Mouse (Mus musculus): ENCODE results near the gene Pdss1. TPM values are rescaled to one million over a fixed set of nuclear protein-coding genes. Genes with fewer than 3 reads are reported as not detected.
A peak's percentile ranks its signal among the peaks of the same experiment; 100 is the strongest.
"Not testable (repeated sequence)": the region's sequence is repeated elsewhere in the genome, so short reads cannot be mapped to it uniquely, and the experiment has no call there.

Gene Pdss1
- polyA plus RNA-seq, 1 experiment, result not detected

- Histone ChIP-seq H3K4me3 (ENCODE audit: insufficient read depth, low read depth, low read length) (no peak overlapping the region), H3K4me1 (ENCODE audit: control insufficient read depth, insufficient read depth, low read length) (no peaks in the 10 kb centered on the region), H3K27ac (ENCODE audit: insufficient read depth, low read depth, low read length) (no peak overlapping the region)
- TF ChIP-seq POLR2A (IDR thresholded peaks at IDR 0.05; ENCODE audit: insufficient read depth, low read depth, low read length), result no peak
- TF ChIP-seq CTCF (IDR thresholded peaks at IDR 0.05; ENCODE audit: insufficient read depth, low read depth, low read length), result no peak
- WGBS, result 93% methylated on average over 3 of the region's 3 CpGs
These were observed 18.7 kb upstream of the Pdss1 start for GRCm38 (mm10) chr2:22876614-22877013.

DNA sequence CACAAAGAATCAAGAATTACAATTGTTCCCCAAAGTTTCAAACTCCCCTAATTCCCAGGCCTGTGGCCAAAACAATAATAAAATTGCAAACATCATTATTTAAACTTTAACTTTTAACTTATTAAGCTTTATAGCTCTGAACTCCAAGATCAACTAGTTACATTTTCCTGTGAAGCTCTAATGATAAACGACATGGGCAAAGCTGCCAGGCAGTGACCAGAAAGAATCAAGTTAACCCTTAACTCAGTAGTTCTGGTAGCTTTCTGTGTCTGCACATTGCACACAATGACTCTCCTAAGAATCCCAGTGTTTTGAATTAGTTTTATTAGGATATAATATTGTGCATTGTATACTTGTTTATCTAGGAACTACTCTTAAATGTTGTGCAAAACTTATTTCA is 16.5 kb upstream of the Pdss1 start:
- no peak for TF ChIP-seq CTCF (IDR thresholded peaks at IDR 0.05; ENCODE audit: insufficient read depth, low read depth, low read length)
- TF ChIP-seq POLR2A (IDR thresholded peaks at IDR 0.05; ENCODE audit: insufficient read depth, low read depth, low read length), result no peak
- H3K27ac ChIP-seq (ENCODE audit: insufficient read depth, low read depth, low read length), result no peak overlapping the region
- H3K4me1 ChIP-seq (ENCODE audit: control insufficient read depth, insufficient read depth, low read length), result no peaks in the 10 kb centered on the region
- no peak overlapping the region for H3K4me3 ChIP-seq (ENCODE audit: insufficient read depth, low read depth, low read length)
- 23% methylated on average over 1 of the region's 1 CpGs for WGBS

DNA sequence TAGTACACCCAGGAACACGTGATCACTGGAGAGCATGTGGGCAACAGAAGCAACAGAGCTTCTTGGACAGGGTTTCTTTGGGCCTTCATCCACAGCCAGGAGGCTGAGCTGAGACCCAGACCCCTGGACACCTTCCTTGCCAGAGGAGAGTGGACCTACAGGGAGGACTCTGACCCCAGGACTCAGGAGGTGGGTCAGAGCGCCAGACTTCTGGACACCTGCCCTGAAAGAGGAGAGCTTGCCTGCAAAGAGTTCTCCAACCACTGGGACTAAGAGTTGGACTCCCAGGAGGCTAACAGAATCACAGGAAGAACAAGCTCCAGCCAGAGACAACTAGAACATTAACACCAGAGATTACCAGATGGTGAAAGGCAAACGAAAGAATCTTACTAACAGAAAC is 14.6 kb upstream of the Pdss1 start:
- WGBS, result 86% methylated on average over 3 of the region's 3 CpGs
- H3K4me3 ChIP-seq (ENCODE audit: insufficient read depth, low read depth, low read length); H3K27ac ChIP-seq (ENCODE audit: insufficient read depth, low read depth, low read length); H3K4me1 ChIP-seq (ENCODE audit: control insufficient read depth, insufficient read depth, low read length): not testable (repeated sequence)

- Histone ChIP-seq H3K4me1 (ENCODE audit: control insufficient read depth, insufficient read depth, low read length) (no peaks in the 10 kb centered on the region), H3K27ac (ENCODE audit: insufficient read depth, low read depth, low read length) (peak overlapping the region; percentile 68), H3K4me3 (ENCODE audit: insufficient read depth, low read depth, low read length) (peak overlapping the region; percentile 91)
- WGBS, result 17% methylated on average over 9 of the region's 9 CpGs
- TF ChIP-seq POLR2A (IDR thresholded peaks at IDR 0.05; ENCODE audit: insufficient read depth, low read depth, low read length) (no peak), CTCF (IDR thresholded peaks at IDR 0.05; ENCODE audit: insufficient read depth, low read depth, low read length) (no peak)
These were observed 415 bp upstream of the Pdss1 start for GRCm38 (mm10) chr2:22894932-22895281.

GRCm38 (mm10) chr2:22903947-22904346 is 8.6 kb downstream of the Pdss1 start:
- H3K4me3 ChIP-seq (ENCODE audit: insufficient read depth, low read depth, low read length), result no peak overlapping the region
- WGBS, result 95% methylated on average over 3 of the region's 3 CpGs
- H3K4me1 ChIP-seq (ENCODE audit: control insufficient read depth, insufficient read depth, low read length), result no peaks in the 10 kb centered on the region
- TF ChIP-seq POLR2A (IDR thresholded peaks at IDR 0.05; ENCODE audit: insufficient read depth, low read depth, low read length), result no peak
- TF ChIP-seq CTCF (IDR thresholded peaks at IDR 0.05; ENCODE audit: insufficient read depth, low read depth, low read length), result no peak
- no peak overlapping the region for H3K27ac ChIP-seq (ENCODE audit: insufficient read depth, low read depth, low read length)

DNA sequence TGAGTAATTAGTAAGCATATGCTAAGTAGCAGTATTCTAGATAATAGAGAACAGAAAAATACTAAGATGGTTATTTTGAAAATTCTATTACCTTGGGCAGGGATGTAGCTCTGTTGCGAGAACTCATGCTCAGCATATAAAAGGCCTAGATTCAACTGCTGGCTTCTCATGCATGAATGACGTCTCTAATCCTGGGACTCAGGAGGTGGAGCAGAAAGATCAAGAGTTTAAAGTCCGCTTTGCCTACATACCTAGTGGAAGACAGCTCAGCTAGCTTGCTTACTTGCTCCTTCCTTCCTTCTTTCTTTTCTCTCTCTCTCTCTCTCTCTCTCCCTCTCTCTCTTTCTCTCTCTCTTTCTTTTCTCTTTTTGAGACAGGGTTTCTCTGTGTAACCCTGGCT is 19.1 kb downstream of the Pdss1 start:
- no peak overlapping the region for H3K4me3 ChIP-seq (ENCODE audit: insufficient read depth, low read depth, low read length)
- WGBS, result 78% methylated on average over 3 of the region's 3 CpGs
- no peaks in the 10 kb centered on the region for H3K4me1 ChIP-seq (ENCODE audit: control insufficient read depth, insufficient read depth, low read length)
- TF ChIP-seq CTCF (IDR thresholded peaks at IDR 0.05; ENCODE audit: insufficient read depth, low read depth, low read length) (no peak), POLR2A (IDR thresholded peaks at IDR 0.05; ENCODE audit: insufficient read depth, low read depth, low read length) (no peak)
- H3K27ac ChIP-seq (ENCODE audit: insufficient read depth, low read depth, low read length), result no peak overlapping the region

GRCm38 (mm10) chr2:22918651-22919050 is 23.3 kb downstream of the Pdss1 start:
- Histone ChIP-seq H3K4me3 (ENCODE audit: insufficient read depth, low read depth, low read length) (no peak overlapping the region), H3K4me1 (ENCODE audit: control insufficient read depth, insufficient read depth, low read length) (no peaks in the 10 kb centered on the region), H3K27ac (ENCODE audit: insufficient read depth, low read depth, low read length) (no peak overlapping the region)
- WGBS, result 87% methylated on average over 2 of the region's 2 CpGs
- TF ChIP-seq POLR2A (IDR thresholded peaks at IDR 0.05; ENCODE audit: insufficient read depth, low read depth, low read length) (no peak), CTCF (IDR thresholded peaks at IDR 0.05; ENCODE audit: insufficient read depth, low read depth, low read length) (no peak)

DNA sequence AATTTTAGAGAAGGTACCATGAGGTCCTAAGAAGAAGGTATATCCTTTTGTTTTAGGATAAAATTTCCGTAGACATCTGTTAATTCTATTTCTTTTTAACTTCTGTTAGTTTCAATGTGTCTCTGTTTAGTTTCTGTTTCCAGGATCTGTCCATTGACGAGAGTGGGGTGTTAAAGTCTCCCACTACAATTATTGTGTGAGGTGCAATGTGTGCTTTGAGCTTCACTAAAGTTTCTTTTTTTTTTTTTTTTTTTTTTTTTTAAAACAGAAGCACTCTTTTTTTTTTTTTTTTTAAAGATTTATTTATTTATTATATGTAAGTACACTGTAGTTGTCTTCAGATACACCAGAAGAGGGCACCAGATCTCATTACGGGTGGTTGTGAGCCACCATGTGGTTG is 30.6 kb downstream of the Pdss1 start:
- not testable (repeated sequence) for H3K4me1 ChIP-seq (ENCODE audit: control insufficient read depth, insufficient read depth, low read length); H3K4me3 ChIP-seq (ENCODE audit: insufficient read depth, low read depth, low read length); H3K27ac ChIP-seq (ENCODE audit: insufficient read depth, low read depth, low read length)
- WGBS, result 90% methylated on average over 3 of the region's 3 CpGs

DNA sequence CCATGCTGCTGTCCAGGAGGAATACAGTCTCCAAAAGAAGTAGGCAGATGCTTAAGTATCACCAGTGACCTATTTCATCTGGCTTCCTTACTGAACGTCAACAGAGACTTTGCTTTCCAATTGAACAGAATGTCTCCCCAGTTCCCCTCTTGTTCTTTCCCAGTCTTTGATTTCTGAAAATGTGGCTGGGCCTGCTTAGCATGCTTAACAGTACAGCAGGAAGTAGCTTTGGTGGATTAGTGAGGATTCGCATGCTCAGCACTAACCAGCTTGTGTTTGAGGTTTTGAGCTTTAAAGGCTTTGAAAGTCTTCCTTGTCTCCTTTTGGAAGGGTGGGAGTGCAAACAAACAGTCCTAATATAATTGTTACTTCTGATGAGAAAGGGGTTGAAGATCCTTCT is 32.9 kb downstream of the Pdss1 start:
- no peak overlapping the region for H3K4me3 ChIP-seq (ENCODE audit: insufficient read depth, low read depth, low read length)
- H3K27ac ChIP-seq (ENCODE audit: insufficient read depth, low read depth, low read length), result no peak overlapping the region
- TF ChIP-seq CTCF (IDR thresholded peaks at IDR 0.05; ENCODE audit: insufficient read depth, low read depth, low read length) (no peak), POLR2A (IDR thresholded peaks at IDR 0.05; ENCODE audit: insufficient read depth, low read depth, low read length) (no peak)
- H3K4me1 ChIP-seq (ENCODE audit: control insufficient read depth, insufficient read depth, low read length), result no peaks in the 10 kb centered on the region
- 43% methylated on average over 2 of the region's 2 CpGs for WGBS

DNA sequence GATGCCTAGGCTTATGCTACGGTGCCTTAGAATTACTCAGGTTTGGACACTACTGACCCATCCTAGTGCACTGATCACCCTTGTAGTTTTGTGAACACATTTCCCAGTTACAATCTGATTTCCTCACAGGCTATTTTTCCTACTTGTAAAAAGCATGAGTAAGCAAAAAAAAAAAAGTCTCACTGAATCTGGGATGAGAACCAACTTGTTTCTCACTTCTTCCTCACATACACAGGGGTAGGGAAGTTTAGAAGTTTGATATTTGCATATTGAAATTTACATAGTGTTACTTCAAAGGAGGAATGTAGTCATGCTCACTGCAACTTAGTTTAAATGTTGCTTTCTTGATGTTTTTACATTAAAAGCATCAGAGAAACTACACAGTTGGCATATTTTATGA is 38.2 kb downstream of the Pdss1 start:
- 92% methylated on average over 1 of the region's 1 CpGs for WGBS
- H3K4me3 ChIP-seq (ENCODE audit: insufficient read depth, low read depth, low read length), result no peak overlapping the region
- no peak overlapping the region for H3K27ac ChIP-seq (ENCODE audit: insufficient read depth, low read depth, low read length)
- H3K4me1 ChIP-seq (ENCODE audit: control insufficient read depth, insufficient read depth, low read length), result no peaks in the 10 kb centered on the region
- TF ChIP-seq POLR2A (IDR thresholded peaks at IDR 0.05; ENCODE audit: insufficient read depth, low read depth, low read length) (no peak), CTCF (IDR thresholded peaks at IDR 0.05; ENCODE audit: insufficient read depth, low read depth, low read length) (no peak)
